Mouse (Mus musculus): Measurements from ENCODE around the gene Per1.

GRCm38 (mm10) chr11:69076572-69076971 lies 18.4 kb upstream of the Per1 start:
- TF ChIP-seq POLR2A (IDR thresholded peaks at IDR 0.05; ENCODE audit: extremely low read depth, insufficient read depth, low read length): no peak
- TF ChIP-seq CTCF (IDR thresholded peaks at IDR 0.05; ENCODE audit: extremely low read depth, insufficient read depth, low read length): no peak
